Mouse (Mus musculus) erythroblast, embryonic 14.5 days (primary cell): ENCODE results near the gene Erp44.

Experiments used
- GATA1 ChIP-seq: IDR thresholded peaks from 2 replicates; pipeline ENCODE4 v1.6.1; 2012; ENCODE audit warnings: low read length, inconsistent platforms, mixed read lengths
- TAL1 ChIP-seq: IDR thresholded peaks from 3 replicates; pipeline ENCODE4 v1.6.1; 2012; ENCODE audit warnings: low read length, inconsistent platforms, mixed read lengths

DNA sequence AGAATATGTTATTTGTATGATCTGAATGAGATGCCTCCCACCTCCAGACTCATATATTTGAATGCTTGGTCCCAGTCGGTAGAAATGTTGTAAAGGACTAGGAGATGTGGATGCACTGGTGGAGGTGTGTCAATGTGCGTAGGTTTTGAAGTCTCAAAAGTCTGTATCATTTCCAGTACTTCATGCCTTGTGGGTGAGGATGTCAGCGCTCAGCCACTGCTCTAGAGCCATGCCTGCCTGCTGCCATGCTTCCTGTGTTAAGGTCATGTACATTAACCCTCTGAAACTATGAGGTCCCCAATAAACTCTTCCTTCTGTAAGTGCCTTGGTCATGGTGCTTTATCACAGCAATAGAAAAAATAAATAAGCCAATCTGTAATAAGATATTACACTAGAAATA is 11.7 kb downstream of the Erp44 start:
- TF ChIP-seq GATA1 (no peak), TAL1 (no peak)
